ENCODE assay signal across 10 mouse cellular contexts in the genomic region with DNA sequence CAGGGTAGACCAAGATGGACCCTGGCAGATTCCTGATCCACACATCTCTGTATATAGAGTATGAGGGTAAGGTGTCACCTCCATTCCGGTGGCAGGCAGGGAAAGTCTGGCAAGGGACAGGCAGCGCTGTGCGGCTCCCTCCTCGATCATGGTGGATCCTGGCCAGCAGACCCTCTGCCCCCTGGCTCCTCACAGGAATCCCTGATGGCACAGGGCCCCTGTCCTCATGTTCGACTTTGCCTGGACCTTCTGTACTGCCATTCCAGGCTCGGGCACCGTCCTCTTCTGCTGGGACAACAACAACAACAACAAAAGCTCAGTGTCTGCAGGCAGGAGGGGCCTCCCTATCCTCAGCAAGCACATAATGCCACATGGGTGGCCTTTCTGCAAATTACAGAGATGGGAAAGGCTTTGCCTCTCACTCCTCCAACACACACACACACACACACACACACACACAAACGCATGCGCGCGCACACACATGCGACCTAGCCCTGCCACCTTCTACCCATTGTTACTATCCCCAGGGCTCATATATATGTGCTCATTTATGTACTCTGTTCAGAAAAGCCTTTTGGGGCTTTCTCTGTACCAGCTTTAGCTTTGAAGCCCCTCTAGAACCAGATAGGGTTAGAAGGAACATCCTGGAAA. TPM values are rescaled to one million over a fixed set of nuclear protein-coding genes. Genes with fewer than 3 reads are reported as not detected.
DNase-seq lines count a peak whose midpoint lies in the region; ATAC-seq lines count a peak whose summit lies in the region.
"Had no signal": no experiment of that assay in that cellular context is flagged by ENCODE, and none has a peak within 500 bp of the region (broad histone marks: within the 10 kb centered on the region; RNA-seq: fewer than 3 reads in every experiment).

No protein-coding gene starts in this region.

- no peak overlapping the region for H3K9ac ChIP-seq in kidney, embryonic 14.5 days (ENCODE audit: low read depth, low read length)
- H3K9ac ChIP-seq in hindbrain, embryonic 16.5 days (ENCODE audit: low read depth, low read length), result peak overlapping the region; percentile 45

- H3K36me3 ChIP-seq in kidney, embryonic 14.5 days (ENCODE audit: control insufficient read depth, insufficient read depth, low read length), result peaks cover 14% of the 10 kb centered on the region
- H3K36me3 ChIP-seq in forebrain, embryonic 10.5 days (replicated peaks), result peaks cover 84% of the 10 kb centered on the region
- peaks cover 23% of the 10 kb centered on the region for H3K36me3 ChIP-seq in hindbrain, embryonic 16.5 days (ENCODE audit: control insufficient read depth, insufficient read depth, low read length)

- WGBS in kidney, embryonic 14.5 days, result 89% methylated on average over 12 of the region's 12 CpGs
- WGBS in forebrain, embryonic 10.5 days, result 61% methylated on average over 12 of the region's 12 CpGs
- WGBS in hindbrain, embryonic 16.5 days, result 29% methylated on average over 12 of the region's 12 CpGs

- no peak overlapping the region for H3K27ac ChIP-seq in kidney, embryonic 14.5 days (ENCODE audit: low read depth, low read length)
- peak overlapping the region; percentile 94 for H3K27ac ChIP-seq in forebrain, embryonic 10.5 days
- peak overlapping the region; percentile 94 for H3K27ac ChIP-seq in hindbrain, embryonic 16.5 days (ENCODE audit: low read depth, low read length)

- no peak for DNase-seq in kidney, postnatal 36 days
- no peak for DNase-seq in forebrain, embryonic 10.5 days (ENCODE audit: extremely low spot score, low spot score)
- DNase-seq in neural tube, embryonic 10.5 days (ENCODE audit: extremely low spot score, low spot score), result peak; percentile 35
- no peak for DNase-seq in adrenal gland, postnatal 25 days
- no peak for DNase-seq in ovary, adult 18-20 months (ENCODE audit: low spot score)
- DNase-seq: cerebellum, adult 11-12 months had no signal

- no peaks in the 10 kb centered on the region for H3K4me1 ChIP-seq in kidney, embryonic 14.5 days (ENCODE audit: control insufficient read depth, insufficient read depth, low read length)
- peaks cover 67% of the 10 kb centered on the region for H3K4me1 ChIP-seq in forebrain, embryonic 10.5 days
- peaks cover 48% of the 10 kb centered on the region for H3K4me1 ChIP-seq in hindbrain, embryonic 16.5 days (ENCODE audit: control insufficient read depth, insufficient read depth, low read depth, low read length)

- 0 out of 2 replicates have a peak, but pooled peaks have one; percentile 20 for ATAC-seq in kidney, embryonic 14.5 days (ENCODE audit: low FRiP score, low TSS enrichment)
- peak; percentile 54 for ATAC-seq in hindbrain, embryonic 16.5 days
- no peak for ATAC-seq in megakaryocyte-erythroid progenitor cell, adult 5-6 weeks (replicated peaks; ENCODE audit: low FRiP score, low TSS enrichment, poor library complexity, severe bottlenecking)
- ATAC-seq: inflammation-experienced regulatory T-cells, adult 6 months had no signal

- H3K4me2 ChIP-seq in kidney, embryonic 14.5 days (replicated peaks; ENCODE audit: low read depth, low read length), result no peak overlapping the region
- H3K4me2 ChIP-seq in hindbrain, embryonic 16.5 days (ENCODE audit: low read length), result peak overlapping the region; percentile 60

- H3K27me3 ChIP-seq in kidney, embryonic 14.5 days (ENCODE audit: control insufficient read depth, insufficient read depth, low read length), result no peaks in the 10 kb centered on the region
- H3K27me3 ChIP-seq in forebrain, embryonic 10.5 days (ENCODE audit: poor library complexity, severe bottlenecking), result peaks cover 6% of the 10 kb centered on the region
- H3K27me3 ChIP-seq in hindbrain, embryonic 16.5 days (replicated peaks; ENCODE audit: control insufficient read depth, insufficient read depth, low read length), result no peaks in the 10 kb centered on the region

- H3K9me3 ChIP-seq in kidney, embryonic 14.5 days (ENCODE audit: control insufficient read depth, low read length), result no peaks in the 10 kb centered on the region
- H3K9me3 ChIP-seq in forebrain, embryonic 10.5 days, result peaks cover 4% of the 10 kb centered on the region
- H3K9me3 ChIP-seq in hindbrain, embryonic 16.5 days (ENCODE audit: control insufficient read depth, low read length), result no peaks in the 10 kb centered on the region

- no peak overlapping the region for H3K4me3 ChIP-seq in kidney, embryonic 14.5 days (ENCODE audit: low read length)
- H3K4me3 ChIP-seq in forebrain, embryonic 10.5 days, result peak overlapping the region; percentile 42
- peak overlapping the region; percentile 29 for H3K4me3 ChIP-seq in hindbrain, embryonic 16.5 days (ENCODE audit: low read length)

RNA-seq across cellular contexts. Expression of a gene that starts 7.6 kb away (rescaled TPM):
- 0.56 and 1.1 TPM in 2 replicates for polyA plus RNA-seq in kidney, embryonic 14.5 days (2014; fragmentation: Nextera tagmentation; extraction: Ambion mirVana)
- polyA plus RNA-seq in forebrain, embryonic 10.5 days (2016; fragmentation: Nextera tagmentation; extraction: Ambion mirVana), result 2.9 and 5.1 TPM in 2 replicates
- polyA plus RNA-seq in hindbrain, embryonic 16.5 days (2015; fragmentation: Nextera tagmentation; extraction: Ambion mirVana), result 44.0 and 50.2 TPM in 2 replicates
- 3.0 and 5.6 TPM in 2 replicates for total RNA-seq in adrenal gland, postnatal 25 days (2021)
- 0.57 TPM in 1 of 2 replicates, not detected in the other for total RNA-seq in megakaryocyte-erythroid progenitor cell, adult 5-6 weeks (2014; fragmentation: Nextera tagmentation)
- not detected in 2 replicates for total RNA-seq in megakaryocyte-erythroid progenitor cell, adult 5-6 weeks (2017)

RNA-seq across cellular contexts. Expression of a gene that starts 11.8 kb away (rescaled TPM):
- polyA plus RNA-seq in kidney, embryonic 14.5 days (2014; fragmentation: Nextera tagmentation; extraction: Ambion mirVana), result 104 and 121 TPM in 2 replicates
- polyA plus RNA-seq in forebrain, embryonic 10.5 days (2016; fragmentation: Nextera tagmentation; extraction: Ambion mirVana), result 71.0 and 72.0 TPM in 2 replicates
- polyA plus RNA-seq in hindbrain, embryonic 16.5 days (2015; fragmentation: Nextera tagmentation; extraction: Ambion mirVana), result 101 and 150 TPM in 2 replicates
- 86.0 and 104 TPM in 2 replicates for total RNA-seq in adrenal gland, postnatal 25 days (2021)
- total RNA-seq in megakaryocyte-erythroid progenitor cell, adult 5-6 weeks (2014; fragmentation: Nextera tagmentation), result 45.4 and 55.2 TPM in 2 replicates
- 43.0 and 66.3 TPM in 2 replicates for total RNA-seq in megakaryocyte-erythroid progenitor cell, adult 5-6 weeks (2017)

RNA-seq across cellular contexts. Expression of a gene that starts 44.9 kb away (rescaled TPM):
- 41.6 and 54.8 TPM in 2 replicates for polyA plus RNA-seq in kidney, embryonic 14.5 days (2014; fragmentation: Nextera tagmentation; extraction: Ambion mirVana)
- polyA plus RNA-seq in forebrain, embryonic 10.5 days (2016; fragmentation: Nextera tagmentation; extraction: Ambion mirVana), result 47.5 and 49.2 TPM in 2 replicates
- polyA plus RNA-seq in hindbrain, embryonic 16.5 days (2015; fragmentation: Nextera tagmentation; extraction: Ambion mirVana), result 34.9 and 41.8 TPM in 2 replicates
- 30.9 and 34.0 TPM in 2 replicates for total RNA-seq in adrenal gland, postnatal 25 days (2021)
- 40.6 and 60.7 TPM in 2 replicates for total RNA-seq in megakaryocyte-erythroid progenitor cell, adult 5-6 weeks (2014; fragmentation: Nextera tagmentation)
- 30.0 and 60.2 TPM in 2 replicates for total RNA-seq in megakaryocyte-erythroid progenitor cell, adult 5-6 weeks (2017)

RNA-seq across cellular contexts. Expression of a gene that starts 49.2 kb away (rescaled TPM):
- polyA plus RNA-seq in kidney, embryonic 14.5 days (2014; fragmentation: Nextera tagmentation; extraction: Ambion mirVana), result 14.4 and 14.8 TPM in 2 replicates
- 27.2 and 28.0 TPM in 2 replicates for polyA plus RNA-seq in forebrain, embryonic 10.5 days (2016; fragmentation: Nextera tagmentation; extraction: Ambion mirVana)
- 20.1 and 21.7 TPM in 2 replicates for polyA plus RNA-seq in hindbrain, embryonic 16.5 days (2015; fragmentation: Nextera tagmentation; extraction: Ambion mirVana)
- 32.1 and 43.7 TPM in 2 replicates for total RNA-seq in adrenal gland, postnatal 25 days (2021)
- 22.7 and 37.5 TPM in 2 replicates for total RNA-seq in megakaryocyte-erythroid progenitor cell, adult 5-6 weeks (2014; fragmentation: Nextera tagmentation)
- 17.0 TPM in 2 replicates for total RNA-seq in megakaryocyte-erythroid progenitor cell, adult 5-6 weeks (2017)

RNA-seq across cellular contexts. Expression of a gene that starts 53.7 kb away (rescaled TPM):
- 11.8 and 16.4 TPM in 2 replicates for polyA plus RNA-seq in kidney, embryonic 14.5 days (2014; fragmentation: Nextera tagmentation; extraction: Ambion mirVana)
- polyA plus RNA-seq in forebrain, embryonic 10.5 days (2016; fragmentation: Nextera tagmentation; extraction: Ambion mirVana), result 10.0 and 11.5 TPM in 2 replicates
- 11.1 and 12.2 TPM in 2 replicates for polyA plus RNA-seq in hindbrain, embryonic 16.5 days (2015; fragmentation: Nextera tagmentation; extraction: Ambion mirVana)
- total RNA-seq in adrenal gland, postnatal 25 days (2021), result 58.3 and 66.5 TPM in 2 replicates
- total RNA-seq in megakaryocyte-erythroid progenitor cell, adult 5-6 weeks (2014; fragmentation: Nextera tagmentation), result 59.2 and 84.0 TPM in 2 replicates
- 22.0 and 26.7 TPM in 2 replicates for total RNA-seq in megakaryocyte-erythroid progenitor cell, adult 5-6 weeks (2017)
